Mouse (Mus musculus): ENCODE results near the gene Mc3r. TPM values are rescaled to one million over a fixed set of nuclear protein-coding genes. Genes with fewer than 3 reads are reported as not detected.
A peak's percentile ranks its signal among the peaks of the same experiment; 100 is the strongest.

Mc3r gene
- total RNA-seq, 2 experiments from 2014 or later, result 0.47 to 0.49 TPM

- intact Hi-C loops (cut with DNase I), result no loop called here
- DNase-seq (ENCODE audit: extremely low spot score in 1 of 2, low spot score in 2 of 2), result no peak
Observed at GRCm38 (mm10) chr2:172238220-172238619, 10.1 kb upstream of the Mc3r start.

- DNase-seq (ENCODE audit: extremely low spot score in 1 of 2, low spot score in 2 of 2), result no peak
- intact Hi-C loops (cut with DNase I), result no loop called here
Observed at GRCm38 (mm10) chr2:172241031-172241430, 7.3 kb upstream of the Mc3r start.

GRCm38 (mm10) chr2:172245497-172245896 lies 2.8 kb upstream of the Mc3r start:
- DNase-seq (ENCODE audit: extremely low spot score in 1 of 2, low spot score in 2 of 2), result no peak
- intact Hi-C loops (cut with DNase I), result loop anchor here (5.0 kb wide), 1 partner anchor 82 kb away; no protein-coding TSS in a partner anchor

- intact Hi-C loops (cut with DNase I), result loop anchor here (5.0 kb wide), 1 partner anchor 78 kb away; no protein-coding TSS in a partner anchor
- DNase-seq (ENCODE audit: extremely low spot score in 1 of 2, low spot score in 2 of 2), result peak in 1 of 2 experiments; percentile 33
Observed at GRCm38 (mm10) chr2:172249336-172249735, 1.0 kb downstream of the Mc3r start.

- no peak for DNase-seq (ENCODE audit: extremely low spot score in 1 of 2, low spot score in 2 of 2)
- intact Hi-C loops (cut with DNase I), result no loop called here
Observed at GRCm38 (mm10) chr2:172256418-172256817, 8.1 kb downstream of the Mc3r start.

- peak in 1 of 2 experiments; percentile 3 for DNase-seq (ENCODE audit: extremely low spot score in 1 of 2, low spot score in 2 of 2)
- intact Hi-C loops (cut with DNase I), result no loop called here
Observed at GRCm38 (mm10) chr2:172256956-172257355, 8.7 kb downstream of the Mc3r start.

GRCm38 (mm10) chr2:172257471-172258065 lies 9.3 kb downstream of the Mc3r start:
- peak in 1 of 2 experiments; percentile 22 for DNase-seq (ENCODE audit: extremely low spot score in 1 of 2, low spot score in 2 of 2)
- intact Hi-C loops (cut with DNase I), result no loop called here

GRCm38 (mm10) chr2:172260064-172260463 lies 11.8 kb downstream of the Mc3r start:
- intact Hi-C loops (cut with DNase I), result no loop called here
- peak in 1 of 2 experiments; percentile 10 for DNase-seq (ENCODE audit: extremely low spot score in 1 of 2, low spot score in 2 of 2)

GRCm38 (mm10) chr2:172261441-172261840 lies 13.1 kb downstream of the Mc3r start:
- intact Hi-C loops (cut with DNase I), result no loop called here

GRCm38 (mm10) chr2:172263216-172263615 lies 14.9 kb downstream of the Mc3r start:
- intact Hi-C loops (cut with DNase I), result no loop called here

More at GRCm38 (mm10) chr2:172261441-172261840, 13.1 kb downstream of the Mc3r start:
- DNase-seq (ENCODE audit: extremely low spot score in 1 of 2, low spot score in 2 of 2), result no peak

GRCm38 (mm10) chr2:172269907-172270306 lies 21.6 kb downstream of the Mc3r start:
- no peak for DNase-seq (ENCODE audit: extremely low spot score in 1 of 2, low spot score in 2 of 2)
- intact Hi-C loops (cut with DNase I), result no loop called here

More at GRCm38 (mm10) chr2:172263216-172263615, 14.9 kb downstream of the Mc3r start:
- DNase-seq (ENCODE audit: extremely low spot score in 1 of 2, low spot score in 2 of 2), result no peak

- no peak for DNase-seq (ENCODE audit: extremely low spot score in 1 of 2, low spot score in 2 of 2)
- intact Hi-C loops (cut with DNase I), result no loop called here
Observed at GRCm38 (mm10) chr2:172270485-172270944, 22.2 kb downstream of the Mc3r start.

- peak in 1 of 2 experiments; percentile 31 for DNase-seq (ENCODE audit: extremely low spot score in 1 of 2, low spot score in 2 of 2)
- intact Hi-C loops (cut with DNase I), result no loop called here
Observed at GRCm38 (mm10) chr2:172270974-172271697, 22.8 kb downstream of the Mc3r start.

- intact Hi-C loops (cut with DNase I), result no loop called here
- DNase-seq (ENCODE audit: extremely low spot score in 1 of 2, low spot score in 2 of 2), result no peak
Observed at GRCm38 (mm10) chr2:172274662-172275061, 26.4 kb downstream of the Mc3r start.

GRCm38 (mm10) chr2:172276155-172276554 lies 27.9 kb downstream of the Mc3r start:
- intact Hi-C loops (cut with DNase I), result no loop called here
- DNase-seq (ENCODE audit: extremely low spot score in 1 of 2, low spot score in 2 of 2), result no peak

GRCm38 (mm10) chr2:172278979-172279378 lies 30.7 kb downstream of the Mc3r start:
- no peak for DNase-seq (ENCODE audit: extremely low spot score in 1 of 2, low spot score in 2 of 2)
- intact Hi-C loops (cut with DNase I), result no loop called here

GRCm38 (mm10) chr2:172282071-172282710 lies 33.9 kb downstream of the Mc3r start:
- DNase-seq (ENCODE audit: extremely low spot score in 1 of 2, low spot score in 2 of 2), result peak; percentile 42 to 58
- intact Hi-C loops (cut with DNase I), result no loop called here

- DNase-seq (ENCODE audit: extremely low spot score in 1 of 2, low spot score in 2 of 2), result no peak
- intact Hi-C loops (cut with DNase I), result no loop called here
Observed at GRCm38 (mm10) chr2:172287715-172288114, 39.4 kb downstream of the Mc3r start.

- DNase-seq (ENCODE audit: extremely low spot score in 1 of 2, low spot score in 2 of 2), result no peak
- intact Hi-C loops (cut with DNase I), result no loop called here
Observed at GRCm38 (mm10) chr2:172288965-172289364, 40.7 kb downstream of the Mc3r start.

GRCm38 (mm10) chr2:172289632-172290031 lies 41.3 kb downstream of the Mc3r start:
- no peak for DNase-seq (ENCODE audit: extremely low spot score in 1 of 2, low spot score in 2 of 2)
- intact Hi-C loops (cut with DNase I), result no loop called here

Measured in left cerebral cortex, postnatal 10 days (tissue).